Mouse (Mus musculus): ENCODE results near the gene Mgea5. TPM values are rescaled to one million over a fixed set of nuclear protein-coding genes. Genes with fewer than 3 reads are reported as not detected.

Gene Mgea5
- polyA plus RNA-seq, 1 experiment, result 12.1 TPM

GRCm38 (mm10) chr19:45737208-45737845 is 46.3 kb downstream of the Mgea5 start:
- TF ChIP-seq MAX (IDR thresholded peaks at IDR 0.05) (no peak), MYOD1 (IDR thresholded peaks at IDR 0.05; ENCODE audit: control insufficient read depth, insufficient read length, low read depth) (no peak), CEBPB (IDR thresholded peaks at IDR 0.05; ENCODE audit: low read depth) (no peak), MYOG (IDR thresholded peaks at IDR 0.05; ENCODE audit: control insufficient read depth, extremely low read depth, insufficient read length) (no peak), USF1 (IDR thresholded peaks at IDR 0.05; ENCODE audit: low read depth) (no peak), CTCF (IDR thresholded peaks at IDR 0.05; ENCODE audit: control insufficient read depth, insufficient read depth, insufficient read length) (no peak), FOSL1 (IDR thresholded peaks at IDR 0.05; ENCODE audit: insufficient read depth, low read length, poor library complexity, severe bottlenecking) (no peak)
- Histone ChIP-seq H3K4me3 (ENCODE audit: insufficient read depth, poor library complexity, severe bottlenecking) (no peak overlapping the region), H3K27me3 (ENCODE audit: control insufficient read depth, insufficient read depth, insufficient read length) (peaks cover 52% of the 10 kb centered on the region), H3K36me3 (ENCODE audit: control insufficient read depth, insufficient read depth) (no peaks in the 10 kb centered on the region), H3K79me3 (ENCODE audit: low read depth) (no peaks in the 10 kb centered on the region), H3ac (ENCODE audit: control insufficient read depth, insufficient read length, low read depth) (no peak overlapping the region), H3K79me2 (ENCODE audit: control insufficient read depth, insufficient read depth) (no peaks in the 10 kb centered on the region)

- Histone ChIP-seq H3K27me3 (ENCODE audit: control insufficient read depth, insufficient read depth, insufficient read length) (peaks cover 50% of the 10 kb centered on the region), H3ac (ENCODE audit: control insufficient read depth, insufficient read length, low read depth) (no peak overlapping the region), H3K4me3 (ENCODE audit: insufficient read depth, poor library complexity, severe bottlenecking) (no peak overlapping the region), H3K79me2 (ENCODE audit: control insufficient read depth, insufficient read depth) (no peaks in the 10 kb centered on the region), H3K36me3 (ENCODE audit: control insufficient read depth, insufficient read depth) (no peaks in the 10 kb centered on the region), H3K79me3 (ENCODE audit: low read depth) (no peaks in the 10 kb centered on the region)
- TF ChIP-seq CEBPB (IDR thresholded peaks at IDR 0.05; ENCODE audit: low read depth) (no peak), MYOG (IDR thresholded peaks at IDR 0.05; ENCODE audit: control insufficient read depth, extremely low read depth, insufficient read length) (no peak), USF1 (IDR thresholded peaks at IDR 0.05; ENCODE audit: low read depth) (no peak), MAX (IDR thresholded peaks at IDR 0.05) (no peak), CTCF (IDR thresholded peaks at IDR 0.05; ENCODE audit: control insufficient read depth, insufficient read depth, insufficient read length) (no peak), FOSL1 (IDR thresholded peaks at IDR 0.05; ENCODE audit: insufficient read depth, low read length, poor library complexity, severe bottlenecking) (no peak), MYOD1 (IDR thresholded peaks at IDR 0.05; ENCODE audit: control insufficient read depth, insufficient read length, low read depth) (no peak)
Observed at GRCm38 (mm10) chr19:45736855-45737207, 46.8 kb downstream of the Mgea5 start.

GRCm38 (mm10) chr19:45736241-45736640 is 47.4 kb downstream of the Mgea5 start:
- peaks cover 48% of the 10 kb centered on the region for H3K27me3 ChIP-seq (ENCODE audit: control insufficient read depth, insufficient read depth, insufficient read length)
- H3K36me3 ChIP-seq (ENCODE audit: control insufficient read depth, insufficient read depth), result no peaks in the 10 kb centered on the region
- no peak overlapping the region for H3K4me3 ChIP-seq (ENCODE audit: insufficient read depth, poor library complexity, severe bottlenecking)
- no peaks in the 10 kb centered on the region for H3K79me2 ChIP-seq (ENCODE audit: control insufficient read depth, insufficient read depth)
- no peak overlapping the region for H3ac ChIP-seq (ENCODE audit: control insufficient read depth, insufficient read length, low read depth)
- no peaks in the 10 kb centered on the region for H3K79me3 ChIP-seq (ENCODE audit: low read depth)
- no peak for TF ChIP-seq FOSL1 (IDR thresholded peaks at IDR 0.05; ENCODE audit: insufficient read depth, low read length, poor library complexity, severe bottlenecking)
- TF ChIP-seq USF1 (IDR thresholded peaks at IDR 0.05; ENCODE audit: low read depth), result no peak

GRCm38 (mm10) chr19:45734762-45735161 is 48.9 kb downstream of the Mgea5 start:
- Histone ChIP-seq H3K4me3 (ENCODE audit: insufficient read depth, poor library complexity, severe bottlenecking) (no peak overlapping the region), H3K79me2 (ENCODE audit: control insufficient read depth, insufficient read depth) (no peaks in the 10 kb centered on the region), H3K79me3 (ENCODE audit: low read depth) (no peaks in the 10 kb centered on the region), H3K27me3 (ENCODE audit: control insufficient read depth, insufficient read depth, insufficient read length) (peaks cover 48% of the 10 kb centered on the region), H3ac (ENCODE audit: control insufficient read depth, insufficient read length, low read depth) (no peak overlapping the region), H3K36me3 (ENCODE audit: control insufficient read depth, insufficient read depth) (no peaks in the 10 kb centered on the region)
- TF ChIP-seq MAX (IDR thresholded peaks at IDR 0.05) (no peak), FOSL1 (IDR thresholded peaks at IDR 0.05; ENCODE audit: insufficient read depth, low read length, poor library complexity, severe bottlenecking) (no peak), USF1 (IDR thresholded peaks at IDR 0.05; ENCODE audit: low read depth) (no peak), CEBPB (IDR thresholded peaks at IDR 0.05; ENCODE audit: low read depth) (no peak), MYOG (IDR thresholded peaks at IDR 0.05; ENCODE audit: control insufficient read depth, extremely low read depth, insufficient read length) (no peak), CTCF (IDR thresholded peaks at IDR 0.05; ENCODE audit: control insufficient read depth, insufficient read depth, insufficient read length) (no peak), MYOD1 (IDR thresholded peaks at IDR 0.05; ENCODE audit: control insufficient read depth, insufficient read length, low read depth) (no peak)

- Histone ChIP-seq H3K79me3 (ENCODE audit: low read depth) (no peaks in the 10 kb centered on the region), H3K4me3 (ENCODE audit: insufficient read depth, poor library complexity, severe bottlenecking) (no peak overlapping the region), H3K79me2 (ENCODE audit: control insufficient read depth, insufficient read depth) (no peaks in the 10 kb centered on the region), H3ac (ENCODE audit: control insufficient read depth, insufficient read length, low read depth) (no peak overlapping the region), H3K36me3 (ENCODE audit: control insufficient read depth, insufficient read depth) (no peaks in the 10 kb centered on the region), H3K27me3 (ENCODE audit: control insufficient read depth, insufficient read depth, insufficient read length) (peaks cover 43% of the 10 kb centered on the region)
- no peak for TF ChIP-seq MYOG (IDR thresholded peaks at IDR 0.05; ENCODE audit: control insufficient read depth, extremely low read depth, insufficient read length)
- no peak for TF ChIP-seq USF1 (IDR thresholded peaks at IDR 0.05; ENCODE audit: low read depth)
- TF ChIP-seq CEBPB (IDR thresholded peaks at IDR 0.05; ENCODE audit: low read depth), result no peak
- no peak for TF ChIP-seq MYOD1 (IDR thresholded peaks at IDR 0.05; ENCODE audit: control insufficient read depth, insufficient read length, low read depth)
- TF ChIP-seq CTCF (IDR thresholded peaks at IDR 0.05; ENCODE audit: control insufficient read depth, insufficient read depth, insufficient read length), result no peak
- TF ChIP-seq MAX (IDR thresholded peaks at IDR 0.05), result no peak
- no peak for TF ChIP-seq FOSL1 (IDR thresholded peaks at IDR 0.05; ENCODE audit: insufficient read depth, low read length, poor library complexity, severe bottlenecking)
Observed at GRCm38 (mm10) chr19:45734191-45734590, 49.4 kb downstream of the Mgea5 start.

- no peak overlapping the region for H3K4me3 ChIP-seq (ENCODE audit: insufficient read depth, poor library complexity, severe bottlenecking)
- TF ChIP-seq MYOD1 (IDR thresholded peaks at IDR 0.05; ENCODE audit: control insufficient read depth, insufficient read length, low read depth), result no peak
- TF ChIP-seq CEBPB (IDR thresholded peaks at IDR 0.05; ENCODE audit: low read depth), result no peak
- TF ChIP-seq FOSL1 (IDR thresholded peaks at IDR 0.05; ENCODE audit: insufficient read depth, low read length, poor library complexity, severe bottlenecking), result no peak
- TF ChIP-seq MYOG (IDR thresholded peaks at IDR 0.05; ENCODE audit: control insufficient read depth, extremely low read depth, insufficient read length), result no peak
- TF ChIP-seq MAX (IDR thresholded peaks at IDR 0.05), result no peak
- H3ac ChIP-seq (ENCODE audit: control insufficient read depth, insufficient read length, low read depth), result no peak overlapping the region
- H3K79me2 ChIP-seq (ENCODE audit: control insufficient read depth, insufficient read depth), result no peaks in the 10 kb centered on the region
- H3K27me3 ChIP-seq (ENCODE audit: control insufficient read depth, insufficient read depth, insufficient read length), result peaks cover 43% of the 10 kb centered on the region
- no peaks in the 10 kb centered on the region for H3K79me3 ChIP-seq (ENCODE audit: low read depth)
- no peaks in the 10 kb centered on the region for H3K36me3 ChIP-seq (ENCODE audit: control insufficient read depth, insufficient read depth)
Observed at GRCm38 (mm10) chr19:45733564-45733963, 50.1 kb downstream of the Mgea5 start.

All from C2C12 (cell line).